Mouse (Mus musculus) stomach, postnatal 0 days (tissue): Measurements from ENCODE around the gene Yif1b.

Experiments used
- CTCF ChIP-seq: IDR thresholded peaks from 2 replicates; pipeline ENCODE4 v1.5.1; 2016; ENCODE audit warnings: antibody characterized with exemption, low read depth, mild to moderate bottlenecking, moderate library complexity
- EP300 ChIP-seq: optimal IDR thresholded peaks from 2 replicates; pipeline ENCODE3; 2016; ENCODE audit warnings: antibody characterized with exemption

DNA sequence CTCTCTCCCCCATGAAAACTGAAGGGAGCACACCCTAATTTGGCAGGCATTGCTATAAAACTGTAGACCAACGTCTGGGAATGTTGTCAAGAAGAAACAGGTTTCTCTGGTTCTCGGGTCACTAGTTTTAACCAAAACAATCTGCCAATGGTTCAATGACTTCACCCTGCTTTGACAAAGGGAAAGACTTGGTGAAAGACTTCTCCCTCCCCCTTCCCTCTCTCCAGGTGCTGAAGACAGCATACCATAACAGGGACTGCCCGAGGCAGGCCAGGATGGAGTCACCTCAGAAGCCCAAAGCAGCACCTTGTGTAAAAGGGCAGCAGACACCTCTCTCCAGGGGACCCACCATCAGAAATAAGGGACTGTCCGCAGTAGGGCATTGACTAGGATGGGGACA lies 28.8 kb downstream of the Yif1b start:
- peak; percentile 31 for TF ChIP-seq EP300
- no peak for TF ChIP-seq CTCF
